Mouse (Mus musculus) ovary, adult 2 months (tissue): ENCODE results near the gene Gm49337. TPM values are rescaled to one million over a fixed set of nuclear protein-coding genes. Genes with fewer than 3 reads are reported as not detected.

Experiments used
- polyA plus RNA-seq: library from polyadenylated mRNA; depleted of rRNA; stranded (reverse); fragments of >200 nt; gene quantifications from 2 replicates; pipeline ENCODE4 v1.2.3, GENCODE M21; 2012; rRNA removed

Gene Gm49337
- polyA plus RNA-seq = not detected in 2 replicates

DNA sequence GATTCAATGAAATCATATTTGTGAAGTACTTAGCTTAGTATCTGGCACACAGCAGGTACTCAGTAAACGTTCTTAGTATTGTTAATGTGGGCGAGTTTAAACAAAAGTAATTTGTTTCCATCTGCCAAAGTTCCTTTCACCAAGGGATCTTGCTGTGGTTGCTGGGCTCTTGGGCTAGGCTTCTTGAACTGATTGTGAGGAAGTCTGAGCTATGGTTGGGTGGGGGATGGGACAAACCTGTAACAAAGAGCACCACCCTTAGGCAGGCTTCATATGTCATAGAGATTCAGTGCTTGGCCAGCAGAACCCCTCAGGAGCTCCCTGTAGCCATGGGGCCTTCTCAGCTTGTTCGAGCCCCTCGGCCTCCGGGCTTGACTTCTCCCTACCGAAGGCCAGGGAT lies at the start of gene Gm49337, which contains the start of gene 1700042G07Rik:
Gm49337 (plus strand) TSS at position 313 of the 400 bp plus-strand sequence.
1700042G07Rik (plus strand) TSS at position 301 of the 400 bp plus-strand sequence.

DNA sequence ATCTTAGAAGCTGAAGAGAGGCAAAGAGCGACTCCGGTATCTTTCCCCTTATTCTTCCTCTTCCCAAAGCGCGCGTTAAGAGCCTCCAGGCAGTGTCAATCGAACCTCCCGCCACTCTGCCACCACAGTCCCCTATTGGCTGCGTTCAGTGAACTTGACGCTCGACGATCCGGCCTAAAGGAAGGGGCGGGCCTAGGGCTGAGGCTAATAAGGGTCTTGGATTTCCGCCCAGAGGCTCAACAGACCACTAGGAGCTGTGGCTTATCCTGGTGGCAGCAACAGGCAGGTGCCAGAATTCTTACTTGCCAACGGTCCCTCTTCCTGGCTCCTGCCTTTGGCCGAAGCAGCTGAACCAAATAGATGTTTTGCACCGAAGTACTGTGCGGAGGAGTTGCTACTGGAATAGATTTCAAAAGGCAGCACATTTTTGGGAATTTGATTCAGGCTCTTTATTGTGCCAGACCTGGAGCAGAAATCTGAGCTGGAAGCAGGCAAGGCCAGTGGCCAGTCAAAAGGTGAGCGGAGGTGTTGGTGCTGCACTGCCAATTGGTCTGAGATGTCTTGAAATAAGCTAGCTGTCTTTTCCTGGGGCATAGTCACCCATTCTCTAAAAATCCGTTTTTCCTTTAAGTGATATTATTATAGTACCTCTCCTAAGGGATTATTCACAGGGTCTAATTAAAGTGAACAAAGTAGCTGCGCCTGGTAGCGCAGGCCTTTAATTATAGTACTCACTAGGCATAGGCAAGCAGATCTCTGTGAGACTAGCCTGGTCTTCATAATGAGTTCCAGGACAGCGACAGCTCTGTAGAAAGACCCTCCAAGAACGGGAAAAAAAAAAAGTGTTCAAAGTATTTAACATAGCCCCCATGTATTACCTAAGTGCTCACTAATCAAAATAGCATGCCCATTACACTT lies 49.3 kb upstream of the Gm49337 start, which contains the start of the genes Rad54l and Pomgnt1:
Rad54l (minus strand) TSS at position 89 of the 918 bp plus-strand sequence.
Pomgnt1 (plus strand) TSS at position 239 of the 918 bp plus-strand sequence.

DNA sequence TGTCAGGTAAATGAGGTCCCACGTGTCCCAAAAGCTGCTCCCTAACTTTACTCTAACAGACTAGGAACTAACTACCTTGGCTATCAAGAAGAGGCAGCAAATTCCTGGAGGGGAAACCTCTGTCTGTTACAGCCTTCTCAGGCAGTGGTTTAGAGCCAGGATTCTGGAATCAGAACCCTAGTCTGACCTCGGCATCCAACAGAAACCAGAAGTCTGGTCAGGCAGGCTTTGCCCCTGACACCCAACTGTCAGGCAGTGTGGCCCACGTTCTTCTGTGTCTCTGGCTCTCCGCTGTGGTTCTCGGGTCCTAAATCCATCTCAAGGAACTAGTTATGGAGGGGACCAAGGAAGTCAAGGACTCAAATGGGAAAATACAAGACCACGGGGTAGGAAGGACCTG lies 21.9 kb upstream of the Gm49337 start, which contains the start of gene Lurap1:
Lurap1 (minus strand) TSS at position 101 of the 400 bp plus-strand sequence.

DNA sequence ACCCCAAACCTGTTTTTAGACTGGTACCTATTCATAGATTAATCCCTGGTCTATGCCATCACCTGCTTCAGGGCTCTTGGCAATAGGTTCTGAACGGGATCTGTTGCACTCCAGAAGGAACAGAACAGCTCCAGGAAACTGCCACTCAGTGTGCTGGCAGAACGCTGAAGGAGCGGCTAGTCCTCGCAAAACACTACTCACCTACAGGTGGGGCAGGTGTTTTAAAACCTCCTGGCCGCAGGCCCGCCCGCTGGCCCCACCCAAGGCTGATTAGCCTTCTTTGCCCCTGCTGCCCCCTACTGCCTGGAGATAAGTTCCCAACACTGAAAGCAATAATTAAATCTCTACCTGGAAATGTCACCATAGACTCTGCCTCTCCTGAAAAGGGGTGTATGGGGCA lies 5.8 kb upstream of the Gm49337 start, which contains the start of gene Tspan1:
Tspan1 (minus strand) TSS at position 198 of the 400 bp plus-strand sequence.

DNA sequence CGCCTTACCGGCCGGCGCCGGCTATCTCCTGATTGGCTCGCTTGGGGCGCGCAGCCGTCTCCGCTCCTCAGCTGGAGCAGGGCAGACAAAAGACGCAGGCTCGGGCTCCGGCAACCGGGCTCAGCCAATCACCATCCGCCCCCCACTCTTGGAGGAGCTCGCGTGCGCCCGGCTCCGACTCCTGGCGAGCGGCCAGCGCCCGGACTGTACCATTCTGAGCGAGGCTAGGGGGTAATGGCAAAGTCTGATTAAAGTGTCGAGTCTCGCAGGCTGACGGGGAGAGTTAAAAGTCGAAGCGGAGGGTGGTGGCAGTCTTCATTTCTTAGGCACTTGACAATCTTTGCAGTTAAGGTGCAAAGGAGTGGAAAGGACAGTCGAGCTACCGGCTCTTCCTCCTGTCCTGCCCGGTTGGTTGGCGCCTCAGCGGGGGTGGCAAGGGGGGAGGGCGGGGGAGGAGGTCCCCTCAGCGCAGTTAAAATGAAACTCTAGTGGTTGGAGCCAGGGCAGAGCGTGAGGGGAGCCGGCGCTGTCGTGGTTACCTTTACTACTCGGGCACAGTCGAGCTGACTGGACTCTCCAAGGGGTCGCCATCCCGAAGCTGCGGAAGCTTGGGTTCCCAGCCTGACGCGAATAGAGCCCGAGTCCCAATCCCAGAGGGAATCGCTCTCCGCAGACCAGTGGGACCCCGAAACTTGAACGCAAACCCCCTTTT lies 48.1 kb downstream of the Gm49337 start, which contains the start of gene Pik3r3:
Pik3r3 (plus strand) TSS at position 479 of the 712 bp plus-strand sequence.

Other genes starting within 250 kb of the Gm49337 start
- gene Dmbx1, start 233.5 kb upstream of the Gm49337 start, polyA plus RNA-seq = 0.15 and 0.16 TPM in 2 replicates
- 11.5 and 18.0 TPM in 2 replicates for gene Faah, start 155.5 kb upstream of the Gm49337 start, polyA plus RNA-seq
- gene Nsun4, start 119.5 kb upstream of the Gm49337 start, polyA plus RNA-seq = 8.4 and 9.2 TPM in 2 replicates
- 31.1 and 52.0 TPM in 2 replicates for gene Uqcrh, start 98.3 kb upstream of the Gm49337 start, polyA plus RNA-seq
- gene Lrrc41, start 98.1 kb upstream of the Gm49337 start, polyA plus RNA-seq = 214 and 217 TPM in 2 replicates
- gene Rad54l, start 49.7 kb upstream of the Gm49337 start, polyA plus RNA-seq = 1.9 and 3.0 TPM in 2 replicates
- gene Pomgnt1, start 49.5 kb upstream of the Gm49337 start, polyA plus RNA-seq = 58.1 and 58.2 TPM in 2 replicates
- 5.6 and 6.4 TPM in 2 replicates for gene Lurap1, start 22.0 kb upstream of the Gm49337 start, polyA plus RNA-seq
- 14.3 and 19.8 TPM in 2 replicates for gene Tspan1, start 5.8 kb upstream of the Gm49337 start, polyA plus RNA-seq
- not detected in 2 replicates for gene 1700042G07Rik, start within 50 bp of the Gm49337 start, polyA plus RNA-seq
- 17.8 and 24.6 TPM in 2 replicates for gene Pik3r3, start 48.2 kb downstream of the Gm49337 start, polyA plus RNA-seq